Mouse (Mus musculus) embryonic facial prominence, embryonic 12.5 days (tissue): ENCODE data around the gene Ldlrad3. TPM values are rescaled to one million over a fixed set of nuclear protein-coding genes. Genes with fewer than 3 reads are reported as not detected.

Experiments
- ATAC-seq: fragments of 200-750 bp; cut with Nextera tagmentation; 2 replicates; pipeline ENCODE4 v1.8.0; 2017; ENCODE audit not compliant: insufficient number of reproducible peaks, insufficient read depth, low FRiP score, low TSS enrichment
- H3K27ac ChIP-seq: fragments of 300-500 bp; sonication (generic); 2 replicates; pipeline ENCODE4 v1.5.1; 2016; ENCODE audit warnings: mild to moderate bottlenecking
- H3K27me3 ChIP-seq: fragments of 300-500 bp; sonication (generic); 2 replicates; pipeline ENCODE4 v1.6.1; 2016; ENCODE audit warnings: mild to moderate bottlenecking, moderate library complexity
- H3K36me3 ChIP-seq: fragments of 300-500 bp; sonication (generic); 2 replicates; pipeline ENCODE4 v1.6.1; 2016; ENCODE audit warnings: mild to moderate bottlenecking
- H3K4me1 ChIP-seq: fragments of 300-500 bp; sonication (generic); 2 replicates; pipeline ENCODE4 v1.6.1; 2016
- H3K4me2 ChIP-seq: fragments of 300-500 bp; sonication (generic); replicated peaks from 2 replicates; pipeline ENCODE4 v1.6.1; 2016; ENCODE audit warnings: mild to moderate bottlenecking, moderate library complexity
- H3K4me3 ChIP-seq: fragments of 300-500 bp; sonication (generic); 2 replicates; pipeline ENCODE4 v1.5.1; 2016; ENCODE audit warnings: mild to moderate bottlenecking
- H3K9ac ChIP-seq: fragments of 300-500 bp; sonication (generic); 2 replicates; pipeline ENCODE4 v1.6.1; 2016; ENCODE audit warnings: mild to moderate bottlenecking, moderate library complexity
- H3K9me3 ChIP-seq: fragments of 300-500 bp; sonication (generic); 2 replicates; pipeline ENCODE4 v1.6.1; 2016; ENCODE audit warnings: mild to moderate bottlenecking, moderate library complexity
- WGBS: fragments of 180-500 bp; shearing (Covaris S2); methylation state at CpG from one replicate; pipeline ENCODE4 v1.1.7; 2016; 5-methylcytosine and 5-hydroxymethylcytosine counted together
- polyA plus RNA-seq: library from polyadenylated mRNA; unstranded; fragments of >200 nt; fragmentation: Nextera tagmentation; extraction: Ambion mirVana; gene quantifications from 2 replicates; pipeline ENCODE4 v1.2.1, GENCODE M21; 2016

The Ldlrad3 gene
- polyA plus RNA-seq, 1 experiment from 2014 or later: 55.7 TPM

- Histone ChIP-seq H3K27ac (no peak overlapping the region), H3K4me1 (peaks cover 55% of the 10 kb centered on the region), H3K9ac (no peak overlapping the region), H3K36me3 (no peaks in the 10 kb centered on the region), H3K27me3 (no peaks in the 10 kb centered on the region), H3K9me3 (no peaks in the 10 kb centered on the region), H3K4me2 (no peak overlapping the region), H3K4me3 (no peak overlapping the region)
- 79% methylated on average over 2 of the region's 2 CpGs for WGBS
- no peak for ATAC-seq
Observed at GRCm38 (mm10) chr2:101981211-101981610, 205.0 kb downstream of the Ldlrad3 start.

DNA sequence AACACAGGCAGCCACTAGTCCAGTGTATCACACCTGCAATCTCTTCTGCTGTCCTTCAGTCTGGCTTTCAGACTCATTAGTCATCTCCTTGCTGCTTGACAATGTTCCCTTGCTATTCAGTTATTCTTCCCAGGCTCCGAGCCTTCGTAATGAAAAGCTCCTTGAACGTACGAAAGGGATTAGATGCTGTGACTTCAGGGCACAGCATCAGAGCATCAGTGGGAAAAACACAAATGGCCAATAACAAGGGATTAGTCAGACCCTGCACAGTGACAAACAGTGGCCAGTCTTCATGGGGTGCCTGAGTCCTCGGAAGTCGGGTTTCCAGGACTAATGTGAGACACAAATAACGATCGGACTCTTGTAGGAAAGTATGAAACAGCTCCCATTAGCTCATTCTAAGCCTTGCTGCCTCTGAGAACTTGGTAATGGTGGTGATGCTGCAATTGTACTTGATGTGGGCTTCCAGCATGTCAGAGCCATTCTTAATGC lies 205.7 kb downstream of the Ldlrad3 start:
- Histone ChIP-seq H3K9ac (no peak overlapping the region), H3K4me3 (no peak overlapping the region), H3K4me1 (peaks cover 50% of the 10 kb centered on the region), H3K27me3 (no peaks in the 10 kb centered on the region), H3K36me3 (no peaks in the 10 kb centered on the region), H3K27ac (no peak overlapping the region), H3K4me2 (no peak overlapping the region), H3K9me3 (no peaks in the 10 kb centered on the region)
- ATAC-seq: no peak
- WGBS: 66% methylated on average over 8 of the region's 8 CpGs

- no peak overlapping the region for H3K9ac ChIP-seq
- peak overlapping the region; percentile 0; the same call in 1 of the 2 replicates for H3K4me2 ChIP-seq
- H3K27ac ChIP-seq: peak overlapping the region; percentile 47
- 11% methylated on average over 21 of the region's 21 CpGs for WGBS
- peak; percentile 61; the same call in 1 of the 2 replicates for ATAC-seq
- no peaks in the 10 kb centered on the region for H3K36me3 ChIP-seq
- H3K9me3 ChIP-seq: no peaks in the 10 kb centered on the region
- peaks cover 45% of the 10 kb centered on the region for H3K4me1 ChIP-seq
- H3K27me3 ChIP-seq: no peaks in the 10 kb centered on the region
- H3K4me3 ChIP-seq: no peak overlapping the region
Observed at GRCm38 (mm10) chr2:101978534-101979525, 207.4 kb downstream of the Ldlrad3 start.

DNA sequence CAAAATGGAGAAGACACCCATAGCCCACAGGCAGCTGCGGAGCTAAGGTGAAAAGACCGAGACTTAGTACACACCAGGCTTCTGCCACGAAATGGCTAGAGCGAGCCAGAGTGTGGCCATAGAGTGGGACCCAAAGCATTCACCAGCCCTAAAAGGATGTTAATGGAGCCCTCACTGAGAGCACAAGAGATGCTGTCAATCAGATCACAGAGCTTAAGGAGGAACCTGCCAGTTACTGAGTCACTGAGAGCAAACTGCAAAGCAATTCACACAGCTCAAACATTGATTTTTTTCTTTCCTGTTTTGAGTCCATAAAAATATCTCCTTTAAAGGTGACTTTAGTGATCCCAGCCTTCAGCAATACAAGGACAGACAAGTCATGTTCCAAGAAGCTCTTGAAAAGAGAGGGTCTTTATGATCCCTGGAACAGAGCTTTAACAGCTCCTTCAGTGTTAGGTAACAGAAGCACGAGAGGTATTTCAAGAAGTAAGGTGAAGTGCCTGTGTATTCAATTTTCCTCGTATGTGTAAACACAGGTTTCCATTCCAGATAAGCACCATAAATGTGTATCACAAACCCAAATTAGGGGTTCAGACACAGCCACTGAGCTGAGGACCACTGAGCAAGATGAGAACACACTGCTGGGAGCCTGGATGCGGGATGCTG lies 209.7 kb downstream of the Ldlrad3 start:
- peaks cover 33% of the 10 kb centered on the region for H3K4me1 ChIP-seq
- H3K9ac ChIP-seq: no peak overlapping the region
- no peak for ATAC-seq
- no peak overlapping the region for H3K27ac ChIP-seq
- H3K4me3 ChIP-seq: no peak overlapping the region
- 78% methylated on average over 7 of the region's 7 CpGs for WGBS
- no peaks in the 10 kb centered on the region for H3K36me3 ChIP-seq
- H3K9me3 ChIP-seq: no peaks in the 10 kb centered on the region
- no peak overlapping the region for H3K4me2 ChIP-seq
- no peaks in the 10 kb centered on the region for H3K27me3 ChIP-seq

DNA sequence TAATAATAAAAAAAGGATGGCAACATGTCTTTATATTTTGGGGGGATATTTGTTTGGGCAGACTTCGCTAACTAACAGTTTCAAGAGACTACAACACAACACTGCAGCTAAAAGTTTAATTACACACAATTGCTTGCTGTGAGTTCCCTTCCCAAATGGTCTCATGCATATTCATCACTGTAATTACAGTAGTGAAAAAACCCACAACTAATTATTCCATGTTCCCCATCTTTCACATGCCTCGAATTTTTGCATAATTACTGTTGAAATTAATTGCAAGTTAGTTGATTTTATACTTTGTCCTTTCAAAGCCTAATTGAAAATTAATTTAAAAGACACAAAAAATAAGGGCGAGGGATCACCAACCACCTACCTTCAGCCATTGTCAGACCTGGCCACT lies 212.4 kb downstream of the Ldlrad3 start:
- H3K4me2 ChIP-seq: no peak overlapping the region
- H3K4me3 ChIP-seq: no peak overlapping the region
- H3K4me1 ChIP-seq: peaks cover 22% of the 10 kb centered on the region
- no peak for ATAC-seq
- 86% methylated on average over 3 of the region's 3 CpGs for WGBS
- no peaks in the 10 kb centered on the region for H3K27me3 ChIP-seq
- no peak overlapping the region for H3K27ac ChIP-seq
- H3K36me3 ChIP-seq: no peaks in the 10 kb centered on the region
- H3K9me3 ChIP-seq: no peaks in the 10 kb centered on the region
- no peak overlapping the region for H3K9ac ChIP-seq

- H3K4me2 ChIP-seq: no peak overlapping the region
- peaks cover 32% of the 10 kb centered on the region for H3K4me1 ChIP-seq
- H3K27me3 ChIP-seq: no peaks in the 10 kb centered on the region
- H3K9ac ChIP-seq: no peak overlapping the region
- H3K9me3 ChIP-seq: no peaks in the 10 kb centered on the region
- H3K4me3 ChIP-seq: no peak overlapping the region
- no peak for ATAC-seq
- WGBS: 25% methylated on average over 4 of the region's 4 CpGs
- H3K27ac ChIP-seq: no peak overlapping the region
- no peaks in the 10 kb centered on the region for H3K36me3 ChIP-seq
Observed at GRCm38 (mm10) chr2:101967601-101968000, 218.6 kb downstream of the Ldlrad3 start.

DNA sequence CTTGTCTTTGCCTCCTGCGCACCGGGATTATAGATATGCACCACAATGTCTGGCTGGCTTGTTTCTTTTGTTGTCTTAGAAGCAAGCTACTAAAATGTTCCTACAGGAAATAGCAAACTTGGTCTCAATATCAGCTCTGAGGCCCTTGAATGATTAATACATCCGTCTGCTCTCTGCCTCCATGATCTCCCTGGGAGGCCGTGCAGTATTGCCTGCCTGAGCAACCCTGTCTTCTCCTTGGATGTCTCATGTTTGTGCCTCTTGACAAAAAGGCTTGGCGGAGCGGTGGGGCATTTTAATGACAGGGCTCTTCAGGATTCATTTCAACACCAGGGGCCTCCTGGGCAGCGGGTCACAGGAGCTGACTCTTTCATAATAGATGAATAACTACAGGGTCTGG lies 219.0 kb downstream of the Ldlrad3 start:
- H3K27me3 ChIP-seq: no peaks in the 10 kb centered on the region
- no peak overlapping the region for H3K9ac ChIP-seq
- no peak for ATAC-seq
- no peaks in the 10 kb centered on the region for H3K9me3 ChIP-seq
- H3K4me1 ChIP-seq: peaks cover 36% of the 10 kb centered on the region
- WGBS: 55% methylated on average over 7 of the region's 7 CpGs
- H3K4me2 ChIP-seq: no peak overlapping the region
- H3K27ac ChIP-seq: no peak overlapping the region
- no peak overlapping the region for H3K4me3 ChIP-seq
- H3K36me3 ChIP-seq: no peaks in the 10 kb centered on the region

DNA sequence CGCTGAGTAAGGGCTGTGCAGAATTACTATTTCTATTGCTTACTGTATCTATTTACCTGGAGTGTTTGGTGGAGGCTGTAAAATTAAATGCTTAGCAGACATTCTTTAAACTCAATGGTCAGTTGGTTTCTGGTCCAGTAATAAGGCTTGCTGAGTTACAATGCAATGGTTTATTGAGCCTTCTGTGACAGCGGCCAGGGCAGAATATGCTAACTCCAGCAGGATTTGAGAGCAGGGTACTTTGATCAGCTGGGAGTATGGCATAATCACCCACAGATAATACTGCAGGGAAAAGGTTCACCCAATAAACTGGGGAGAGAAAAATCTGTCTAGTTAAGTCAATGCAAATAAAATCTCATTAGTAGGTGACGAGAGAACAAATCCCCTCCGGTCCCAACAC lies 220.2 kb downstream of the Ldlrad3 start:
- Histone ChIP-seq H3K4me3 (no peak overlapping the region), H3K27ac (no peak overlapping the region), H3K9me3 (no peaks in the 10 kb centered on the region), H3K27me3 (no peaks in the 10 kb centered on the region), H3K4me1 (peaks cover 47% of the 10 kb centered on the region), H3K36me3 (no peaks in the 10 kb centered on the region), H3K9ac (no peak overlapping the region), H3K4me2 (no peak overlapping the region)
- ATAC-seq: no peak
- WGBS: 74% methylated on average over 4 of the region's 4 CpGs

DNA sequence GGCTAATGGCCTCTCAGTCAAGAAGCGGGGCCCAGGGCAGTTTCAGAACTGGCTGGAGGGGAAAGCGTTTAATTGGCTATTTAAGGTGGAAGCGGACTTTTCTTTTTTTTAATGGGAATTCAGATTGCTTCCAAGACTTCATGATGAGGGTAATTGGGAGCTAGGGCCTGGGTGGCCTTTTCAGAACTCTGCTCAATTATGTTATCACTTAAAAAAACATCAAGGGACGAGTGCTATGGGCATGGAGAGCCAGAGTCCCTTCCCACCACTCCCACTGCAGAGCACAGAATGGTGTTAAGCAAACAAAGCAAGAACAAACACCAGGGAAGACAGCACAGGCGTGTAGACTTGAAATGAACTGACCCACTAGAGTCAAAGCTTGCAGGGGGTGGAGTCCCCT lies 220.7 kb downstream of the Ldlrad3 start:
- no peaks in the 10 kb centered on the region for H3K9me3 ChIP-seq
- no peak overlapping the region for H3K9ac ChIP-seq
- H3K4me1 ChIP-seq: peaks cover 49% of the 10 kb centered on the region
- no peak for ATAC-seq
- H3K27me3 ChIP-seq: no peaks in the 10 kb centered on the region
- no peak overlapping the region for H3K4me3 ChIP-seq
- no peaks in the 10 kb centered on the region; the same call in 1 of the 2 replicates for H3K36me3 ChIP-seq
- no peak overlapping the region for H3K4me2 ChIP-seq
- no peak overlapping the region for H3K27ac ChIP-seq
- WGBS: 40% methylated on average over 5 of the region's 5 CpGs

DNA sequence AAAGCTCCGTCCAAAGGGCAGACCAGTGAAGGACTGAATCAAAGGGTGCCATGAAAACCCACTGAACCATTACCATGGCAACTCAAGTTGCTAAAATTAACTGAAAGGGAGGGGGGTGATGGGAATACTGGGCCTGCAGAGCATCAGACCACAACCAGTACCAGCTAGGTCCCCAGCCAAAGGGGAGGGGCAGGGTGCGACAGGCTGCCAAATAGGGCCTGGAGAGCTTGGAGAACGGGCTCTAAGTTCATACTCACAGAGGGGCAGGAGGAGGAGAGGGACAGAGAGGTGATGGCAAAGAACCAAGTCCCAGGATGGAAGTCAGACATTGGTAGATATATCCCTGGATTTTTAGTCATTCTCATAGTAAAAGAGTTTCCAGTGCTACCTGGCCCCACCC lies 222.8 kb downstream of the Ldlrad3 start:
- Histone ChIP-seq H3K9ac (no peak overlapping the region), H3K9me3 (no peaks in the 10 kb centered on the region), H3K27ac (no peak overlapping the region), H3K36me3 (no peaks in the 10 kb centered on the region; the same call in 1 of the 2 replicates), H3K27me3 (no peaks in the 10 kb centered on the region), H3K4me3 (no peak overlapping the region), H3K4me1 (peaks cover 49% of the 10 kb centered on the region), H3K4me2 (no peak overlapping the region)
- no peak for ATAC-seq
- 82% methylated on average over 3 of the region's 3 CpGs for WGBS

DNA sequence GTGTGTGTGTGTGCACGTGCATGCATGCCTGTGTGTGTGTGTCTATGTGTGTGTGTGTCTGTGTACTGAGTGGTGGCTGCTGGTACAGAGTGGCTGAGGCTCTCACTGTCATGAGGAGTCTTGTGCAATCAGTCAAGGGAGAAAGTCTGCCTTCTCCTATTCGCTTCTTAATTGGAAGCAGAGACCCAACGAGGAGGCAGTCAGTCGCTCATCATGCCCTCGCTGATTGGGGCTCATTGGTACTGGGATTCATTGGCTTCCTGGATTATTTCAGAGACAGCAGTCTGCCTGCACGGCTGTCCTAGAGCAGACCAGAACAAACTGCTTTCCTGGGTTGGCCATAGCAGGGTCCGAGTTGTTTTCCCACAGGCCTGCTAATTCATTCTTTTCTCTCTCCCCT lies 223.8 kb downstream of the Ldlrad3 start:
- ATAC-seq: 0 out of 2 replicates have a peak, but pooled peaks have one; percentile 58
- Histone ChIP-seq H3K27me3 (no peaks in the 10 kb centered on the region), H3K4me2 (no peak overlapping the region), H3K9me3 (no peaks in the 10 kb centered on the region), H3K27ac (0 out of 2 replicates have a peak overlapping the region, but pooled peaks have one; percentile 50), H3K4me3 (no peak overlapping the region), H3K9ac (no peak overlapping the region), H3K36me3 (no peaks in the 10 kb centered on the region; the same call in 1 of the 2 replicates), H3K4me1 (peaks cover 43% of the 10 kb centered on the region)
- 36% methylated on average over 7 of the region's 7 CpGs for WGBS
